Comparison of ENCODE assay signal across 7 mouse cellular contexts in the genomic region with DNA sequence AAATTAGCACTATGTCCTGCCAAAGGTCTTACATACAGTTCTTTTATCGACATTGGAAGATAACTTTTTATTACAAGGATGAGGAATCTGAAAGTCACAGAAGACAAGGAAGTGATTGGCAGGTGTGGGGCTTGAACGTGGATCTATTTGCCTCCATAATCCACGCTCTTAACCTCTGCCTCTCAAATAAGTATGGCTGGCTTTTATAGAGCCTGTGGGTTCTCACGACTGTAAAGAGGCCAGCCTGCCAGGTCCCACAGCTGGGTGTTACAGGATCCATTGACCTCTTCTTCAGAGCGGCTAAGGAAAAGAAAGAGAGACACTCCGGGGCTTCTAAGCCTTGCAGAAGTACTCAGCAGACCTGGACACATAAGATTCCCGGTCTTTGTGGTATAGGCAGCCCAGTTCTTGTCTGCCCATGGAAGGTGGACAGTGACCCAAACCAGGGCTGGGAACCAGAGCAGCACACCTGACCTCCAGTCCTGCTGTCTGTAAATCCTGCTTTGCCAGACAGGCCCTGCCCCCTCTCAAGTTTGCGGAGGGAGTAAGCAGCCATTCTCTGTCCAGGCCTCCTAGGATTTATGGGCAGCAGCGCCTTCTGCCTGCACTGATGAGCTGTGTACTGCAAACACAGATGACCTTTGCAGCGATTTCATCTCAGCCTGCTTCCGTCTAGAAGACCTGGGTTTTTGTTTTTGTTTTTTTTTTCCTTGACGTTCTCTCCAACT.
DNase-seq lines count a peak whose midpoint lies in the region; ATAC-seq lines count a peak whose summit lies in the region.

No protein-coding gene starts in this region.

- no peak; the same call in 1 of the 2 replicates for ATAC-seq in midbrain, embryonic 15.5 days (replicated peaks)
- ATAC-seq in megakaryocyte progenitor cell, adult 5-6 weeks (replicated peaks; ENCODE audit: poor library complexity): no peak
- no peak for ATAC-seq in inflammation-experienced regulatory T-cells, adult 6 months

- DNase-seq in ovary, postnatal 36 days (ENCODE audit: low spot score): peak; percentile 33
- DNase-seq in ovary, postnatal 10 days (ENCODE audit: low spot score): no peak
- DNase-seq in forelimb bud, embryonic 11.5 days (ENCODE audit: low read depth, low spot score): peak; percentile 53
- peak; percentile 44 for DNase-seq in kidney, postnatal 14 days

- 0 out of 2 replicates have a peak overlapping the region, but pooled peaks have one; percentile 6 for H3K27ac ChIP-seq in midbrain, embryonic 15.5 days

- H3K36me3 ChIP-seq in midbrain, embryonic 15.5 days (replicated peaks): no peaks in the 10 kb centered on the region

- peaks cover 38% of the 10 kb centered on the region for H3K4me1 ChIP-seq in midbrain, embryonic 15.5 days

- H3K4me2 ChIP-seq in midbrain, embryonic 15.5 days: no peak overlapping the region

- no peak overlapping the region for H3K9ac ChIP-seq in midbrain, embryonic 15.5 days

- H3K9me3 ChIP-seq in midbrain, embryonic 15.5 days: no peaks in the 10 kb centered on the region

- 23% methylated on average over 12 of the region's 12 CpGs for WGBS in midbrain, embryonic 15.5 days

- no peaks in the 10 kb centered on the region for H3K27me3 ChIP-seq in midbrain, embryonic 15.5 days (replicated peaks)

- H3K4me3 ChIP-seq in midbrain, embryonic 15.5 days: no peak overlapping the region
